In genomic region chr4:55103575-55103974, GRCm38 (mm10) we compare ENCODE assay signal across 14 mouse cellular contexts.
"Had no signal": no experiment of that assay in that cellular context is flagged by ENCODE, and none has a peak within 500 bp of the region (broad histone marks: within the 10 kb centered on the region; RNA-seq: fewer than 3 reads in every experiment).

No protein-coding gene starts in this region.

- H3K27ac ChIP-seq: limb, embryonic 12.5 days; limb, embryonic 15.5 days; liver, embryonic 13.5 days had no signal

- H3K27me3 ChIP-seq: limb, embryonic 12.5 days; limb, embryonic 15.5 days; liver, embryonic 13.5 days had no signal

- H3K36me3 ChIP-seq: limb, embryonic 12.5 days; limb, embryonic 15.5 days; liver, embryonic 13.5 days had no signal

- DNase-seq: kidney, adult 18-20 months; kidney, adult 9 months; kidney, postnatal 14 days; kidney, postnatal 4 days; left cerebral cortex, postnatal 4 days; liver, embryonic 13.5 days; lung, embryonic 14.5 days; lung, postnatal 36 days; midbrain, embryonic 14.5 days; thymus, adult 18-20 months had no signal

- H3K4me1 ChIP-seq: limb, embryonic 15.5 days; liver, embryonic 13.5 days had no signal

- H3K9ac ChIP-seq: limb, embryonic 12.5 days; limb, embryonic 15.5 days; liver, embryonic 13.5 days; lung, embryonic 14.5 days had no signal

- H3K4me3 ChIP-seq: limb, embryonic 12.5 days; limb, embryonic 15.5 days; liver, embryonic 13.5 days had no signal

- H3K4me2 ChIP-seq: limb, embryonic 12.5 days; limb, embryonic 15.5 days; liver, embryonic 13.5 days; lung, embryonic 14.5 days; midbrain, embryonic 11.5 days had no signal

- ATAC-seq: lung, postnatal 0 days had no signal

- H3K9me3 ChIP-seq: limb, embryonic 12.5 days; limb, embryonic 15.5 days; liver, embryonic 13.5 days had no signal
